Mouse (Mus musculus): ENCODE results near the gene Kcnq1.

DNA sequence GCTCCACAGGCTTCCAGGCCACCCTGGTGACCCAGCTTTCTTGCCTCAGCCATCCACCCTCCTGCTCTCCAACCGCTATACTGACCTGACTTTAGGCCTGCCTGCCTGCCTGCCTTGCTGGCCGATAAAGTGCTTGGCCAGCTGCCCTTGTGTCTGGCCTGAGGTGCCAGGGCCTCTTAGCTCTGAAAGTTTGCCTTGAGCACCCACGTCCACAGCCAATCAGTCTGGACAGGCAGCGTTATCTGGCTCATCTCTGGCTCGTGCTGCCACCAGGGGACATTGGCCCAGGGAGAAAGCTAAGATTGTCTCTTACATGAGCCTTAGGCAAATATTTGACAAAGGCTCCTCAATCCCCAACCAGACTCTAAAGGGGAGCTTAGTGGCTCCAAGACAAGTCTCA lies 254.6 kb downstream of the Kcnq1 start:
- TF ChIP-seq HCFC1 (IDR thresholded peaks at IDR 0.05; ENCODE audit: borderline replicate concordance, insufficient read depth, low read length), result no peak
- TF ChIP-seq ZNF384 (IDR thresholded peaks at IDR 0.05; ENCODE audit: low read depth, low read length), result no peak
- TF ChIP-seq CHD2 (IDR thresholded peaks at IDR 0.05; ENCODE audit: low read depth, low read length), result no peak
- TF ChIP-seq ZC3H11A (IDR thresholded peaks at IDR 0.05; ENCODE audit: borderline replicate concordance, low read depth, low read length), result no peak

All from ES-E14 (cell line).